Mouse (Mus musculus): ENCODE data around the gene Plagl1.

- TF ChIP-seq ZNF384 (IDR thresholded peaks at IDR 0.05; ENCODE audit: low read depth, low read length): no peak
- no peak for TF ChIP-seq CTCF (conservative IDR thresholded peaks at IDR 0.05 in 1 of 2, IDR thresholded peaks at IDR 0.05 in 1 of 2; ENCODE audit: low read depth in 2 of 2, low read length in 2 of 2)
- TF ChIP-seq MEF2A (IDR thresholded peaks at IDR 0.05; ENCODE audit: borderline replicate concordance, low read depth, low read length): no peak
- TF ChIP-seq USF1 (IDR thresholded peaks at IDR 0.05; ENCODE audit: low read depth, low read length): no peak
- TF ChIP-seq MYC (IDR thresholded peaks at IDR 0.05; ENCODE audit: low read depth, low read length): no peak
- TF ChIP-seq TBP (conservative IDR thresholded peaks at IDR 0.05; ENCODE audit: low read depth, low read length): no peak
- no peak for TF ChIP-seq POLR2A (IDR thresholded peaks at IDR 0.05; ENCODE audit: low read depth, low read length)
- TF ChIP-seq EP300 (IDR thresholded peaks at IDR 0.05; ENCODE audit: low read length): no peak
- no peak for TF ChIP-seq NELFE (IDR thresholded peaks at IDR 0.05; ENCODE audit: low read depth, low read length)
- TF ChIP-seq MAX (IDR thresholded peaks at IDR 0.05; ENCODE audit: low read length): no peak
- no peak for TF ChIP-seq ETS1 (conservative IDR thresholded peaks at IDR 0.05; ENCODE audit: low read depth, low read length)
- no peak for TF ChIP-seq GABPA (IDR thresholded peaks at IDR 0.05; ENCODE audit: insufficient replicate concordance, low read depth, low read length)
- no peak for TF ChIP-seq MAFK (IDR thresholded peaks at IDR 0.05; ENCODE audit: insufficient replicate concordance, low read length)
- TF ChIP-seq JUND (conservative IDR thresholded peaks at IDR 0.05; ENCODE audit: low read depth, low read length): no peak
Measured at GRCm38 (mm10) chr10:13108021-13108548, 47.8 kb downstream of the Plagl1 start.

Data from CH12.LX (cell line).